16 mouse cellular contexts compared by ENCODE assay signal in genomic region chr14:25814140-25814539, GRCm38 (mm10).
"Had no signal": no experiment of that assay in that cellular context is flagged by ENCODE, and none has a peak within 500 bp of the region (broad histone marks: within the 10 kb centered on the region; RNA-seq: fewer than 3 reads in every experiment).

No protein-coding gene starts in this region.

- H3K9me3 ChIP-seq: neural tube, embryonic 13.5 days; neural tube, embryonic 15.5 days; stomach, embryonic 15.5 days had no signal

- H3K27ac ChIP-seq: neural tube, embryonic 13.5 days; neural tube, embryonic 15.5 days; stomach, embryonic 15.5 days; stomach, postnatal 0 days had no signal

- H3K4me1 ChIP-seq: neural tube, embryonic 13.5 days had no signal

- H3K27me3 ChIP-seq: neural tube, embryonic 13.5 days; neural tube, embryonic 15.5 days; stomach, embryonic 15.5 days had no signal

- H3K4me3 ChIP-seq: neural tube, embryonic 13.5 days; neural tube, embryonic 15.5 days; stomach, embryonic 15.5 days had no signal

- H3K9ac ChIP-seq: neural tube, embryonic 13.5 days; neural tube, embryonic 15.5 days; stomach, embryonic 15.5 days had no signal

- H3K4me2 ChIP-seq: neural tube, embryonic 13.5 days; neural tube, embryonic 15.5 days; stomach, embryonic 15.5 days had no signal

- H3K36me3 ChIP-seq: neural tube, embryonic 13.5 days; neural tube, embryonic 15.5 days; stomach, embryonic 15.5 days had no signal

- DNase-seq: retina, postnatal 1 day; right cerebral cortex, adult 18-20 months; right cerebral cortex, postnatal 14 days; right cerebral cortex, postnatal 25 days; right cerebral cortex, postnatal 4 days; spleen, adult 18-20 months; thymus, adult 18-20 months; thymus, adult 2 months; thymus, postnatal 14 days; thymus, postnatal 25 days; thymus, postnatal 36 days; thymus, postnatal 4 days had no signal
